Mouse (Mus musculus) ES-E14 (cell line): Measurements from ENCODE around the gene Zfyve21. TPM values are rescaled to one million over a fixed set of nuclear protein-coding genes. Genes with fewer than 3 reads are reported as not detected.

Experiments
- DNase-seq: peaks from one replicate; pipeline ENCODE4 v3.0.0-alpha.2; 2013; ENCODE audit warnings: low read depth, low spot score
- H3K27ac ChIP-seq: 2 replicates; pipeline ENCODE4 v1.5.1; 2012; ENCODE audit warnings: low read depth, mild to moderate bottlenecking, low read length, moderate library complexity, mixed read lengths; ENCODE audit not compliant: poor library complexity, insufficient read depth, severe bottlenecking
- H3K36me3 ChIP-seq: 2 replicates; pipeline ENCODE4 v1.6.1; 2012; ENCODE audit warnings: mild to moderate bottlenecking, low read length, moderate library complexity, mixed read lengths; ENCODE audit not compliant: control insufficient read depth, poor library complexity, insufficient read depth, severe bottlenecking
- H3K4me1 ChIP-seq, 2 experiments: fragments of 150-350 bp in 1 of 2; sonication (generic) in 1 of 2; 2 replicates each; pipeline ENCODE4 v1.6.1; 2012; ENCODE audit warnings: low read length in 2 of 2, mild to moderate bottlenecking in 1 of 2, mixed read lengths in 1 of 2; ENCODE audit not compliant: control insufficient read depth in 2 of 2, insufficient read depth in 2 of 2, poor library complexity in 1 of 2
- H3K4me3 ChIP-seq, 2 experiments: fragments of 150-350 bp in 1 of 2; sonication (generic) in 1 of 2; 2 replicates each; pipeline ENCODE4 v1.5.1; 2012; ENCODE audit warnings: low read length in 2 of 2, low read depth in 1 of 2, mild to moderate bottlenecking in 1 of 2, mixed read lengths in 1 of 2; ENCODE audit not compliant: insufficient read depth in 1 of 2, poor library complexity in 1 of 2, severe bottlenecking in 1 of 2
- H3K9ac ChIP-seq: 2 replicates; pipeline ENCODE4 v1.6.1; 2012; ENCODE audit warnings: low read depth, mild to moderate bottlenecking, low read length, mixed read lengths; ENCODE audit not compliant: poor library complexity, insufficient read depth, severe bottlenecking
- H3K9me3 ChIP-seq: fragments of 150-350 bp; sonication (generic); 2 replicates; pipeline ENCODE4 v1.6.1; 2012; ENCODE audit warnings: low read depth, mild to moderate bottlenecking, low read length; ENCODE audit not compliant: control insufficient read depth, insufficient read depth
- CHD2 ChIP-seq: IDR thresholded peaks from 2 replicates; pipeline ENCODE4 v1.6.1; 2014; ENCODE audit warnings: mild to moderate bottlenecking, low read depth, low read length, inconsistent platforms
- HCFC1 ChIP-seq: IDR thresholded peaks from 2 replicates; pipeline ENCODE4 v1.6.1; 2012; ENCODE audit warnings: low read length, inconsistent platforms, borderline replicate concordance; ENCODE audit not compliant: insufficient read depth
- MAFK ChIP-seq: IDR thresholded peaks from 2 replicates; pipeline ENCODE4 v1.6.1; 2014; ENCODE audit warnings: mild to moderate bottlenecking, low read depth, low read length, inconsistent platforms; ENCODE audit not compliant: insufficient read depth
- ZC3H11A ChIP-seq: IDR thresholded peaks from 2 replicates; pipeline ENCODE4 v1.6.1; 2012; ENCODE audit warnings: low read depth, mild to moderate bottlenecking, inconsistent platforms, low read length, borderline replicate concordance
- ZNF384 ChIP-seq: IDR thresholded peaks from 2 replicates; pipeline ENCODE4 v1.6.1; 2012; ENCODE audit warnings: low read depth, low read length, inconsistent platforms
- in situ Hi-C, 2 experiments: fragments of 600-800 bp; cut with MboI; formaldehyde crosslinking; loops; one replicate each; pipeline ENCODE4 v1.15.1; 2025; ENCODE audit warnings: low sequenced_read_pairs in 2 of 2, inconsistent platforms in 1 of 2; ENCODE audit not compliant: unreplicated experiment in 2 of 2
- total RNA-seq: library from RNA; depleted of rRNA; stranded (reverse); fragments of 300-350 nt; gene quantifications from 2 replicates; pipeline ENCODE4 v1.2.3, GENCODE M21; 2012

The Zfyve21 gene
- total RNA-seq, 1 experiment: 27.0 TPM

DNA sequence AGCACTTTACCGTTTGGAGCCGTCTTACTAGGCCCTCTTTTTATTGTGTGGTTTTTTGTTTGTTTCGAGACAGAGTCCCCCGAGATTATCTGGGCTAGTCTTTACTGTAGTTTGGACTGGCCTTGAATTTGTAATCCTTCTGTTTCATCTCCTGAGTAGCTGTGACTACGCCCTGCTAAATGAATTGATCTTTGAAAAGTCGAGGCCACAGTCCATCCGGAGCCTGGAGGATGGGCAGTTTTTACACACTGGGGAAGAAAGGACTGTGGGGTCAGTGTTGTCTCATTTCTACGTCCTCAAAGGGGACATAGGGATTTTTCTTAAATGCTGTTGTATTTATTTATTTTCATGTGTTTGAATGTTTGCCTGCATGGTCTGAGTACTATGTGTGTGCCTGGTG lies 4.0 kb downstream of the Zfyve21 start:
- Histone ChIP-seq H3K9me3 (no peaks in the 10 kb centered on the region), H3K4me3 (no peak overlapping the region), H3K36me3 (peaks cover 4% of the 10 kb centered on the region; the same call in 1 of the 2 replicates), H3K27ac (no peak overlapping the region), H3K4me1 (peaks cover 7 to 19% of the 10 kb centered on the region in 2 experiments; a peak in 3 of 4 replicates), H3K9ac (no peak overlapping the region)
- no peak for TF ChIP-seq ZC3H11A
- TF ChIP-seq MAFK: no peak
- TF ChIP-seq ZNF384: no peak
- TF ChIP-seq HCFC1: no peak
- no peak for TF ChIP-seq CHD2
- in situ Hi-C loops: no loop called here
- no peak for DNase-seq

DNA sequence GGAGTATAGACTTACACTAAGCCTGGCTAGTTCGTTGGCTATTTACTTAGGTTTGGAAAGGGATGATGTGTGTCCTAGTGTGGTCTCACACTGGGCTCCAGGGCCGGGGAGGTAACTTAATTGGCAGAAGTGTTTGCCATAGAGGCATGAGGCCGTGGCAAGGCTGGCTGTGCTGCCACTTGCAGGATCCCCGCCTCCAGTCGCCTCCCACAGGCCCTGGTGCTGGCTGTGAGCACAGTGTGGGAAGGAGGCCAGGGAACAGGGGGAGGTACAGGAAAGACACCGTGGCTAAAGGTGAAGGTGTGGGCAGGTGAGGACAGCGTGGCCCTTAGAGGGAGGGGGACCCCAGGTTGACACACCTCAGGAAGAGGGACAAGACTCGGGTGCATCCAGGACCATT lies 6.0 kb downstream of the Zfyve21 start:
- H3K4me3 ChIP-seq: no peak overlapping the region
- no peaks in the 10 kb centered on the region for H3K9me3 ChIP-seq
- H3K9ac ChIP-seq: no peak overlapping the region
- no peak for DNase-seq
- H3K27ac ChIP-seq: no peak overlapping the region
- TF ChIP-seq MAFK (no peak), HCFC1 (no peak), ZC3H11A (no peak), CHD2 (no peak), ZNF384 (no peak)
- peaks cover 16% of the 10 kb centered on the region for H3K36me3 ChIP-seq
- H3K4me1 ChIP-seq: peaks cover 5 to 18% of the 10 kb centered on the region in 2 experiments; a peak in 2 of 4 replicates
- in situ Hi-C loops: no loop called here

DNA sequence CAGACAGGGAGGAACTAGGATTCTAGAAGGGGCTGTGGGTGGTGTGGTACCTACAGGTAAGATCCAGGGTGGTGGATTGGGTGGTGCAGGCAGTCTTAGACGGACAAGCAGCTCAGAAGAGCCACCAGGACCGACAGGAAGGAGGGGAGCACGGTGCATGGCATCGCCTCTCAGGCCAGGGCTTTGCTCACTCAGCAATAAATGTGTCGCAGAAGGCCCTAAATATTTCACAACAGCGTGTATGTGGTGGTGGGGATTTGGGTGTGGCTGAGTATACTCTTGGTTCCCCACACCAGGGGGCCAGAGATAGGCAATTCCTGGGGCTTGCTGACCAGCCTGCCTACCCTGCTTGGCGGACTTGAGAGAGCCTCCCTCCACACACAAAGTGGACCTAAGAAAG lies 6.7 kb downstream of the Zfyve21 start:
- no peak overlapping the region for H3K27ac ChIP-seq
- peaks cover 2 to 13% of the 10 kb centered on the region in 2 experiments; a peak in 2 of 4 replicates for H3K4me1 ChIP-seq
- DNase-seq: no peak
- in situ Hi-C loops: no loop called here
- H3K4me3 ChIP-seq: no peak overlapping the region
- H3K9ac ChIP-seq: no peak overlapping the region
- H3K9me3 ChIP-seq: no peaks in the 10 kb centered on the region
- H3K36me3 ChIP-seq: peaks cover 23% of the 10 kb centered on the region
- TF ChIP-seq CHD2: no peak
- TF ChIP-seq ZNF384: no peak
- no peak for TF ChIP-seq HCFC1
- no peak for TF ChIP-seq ZC3H11A
- TF ChIP-seq MAFK: no peak

DNA sequence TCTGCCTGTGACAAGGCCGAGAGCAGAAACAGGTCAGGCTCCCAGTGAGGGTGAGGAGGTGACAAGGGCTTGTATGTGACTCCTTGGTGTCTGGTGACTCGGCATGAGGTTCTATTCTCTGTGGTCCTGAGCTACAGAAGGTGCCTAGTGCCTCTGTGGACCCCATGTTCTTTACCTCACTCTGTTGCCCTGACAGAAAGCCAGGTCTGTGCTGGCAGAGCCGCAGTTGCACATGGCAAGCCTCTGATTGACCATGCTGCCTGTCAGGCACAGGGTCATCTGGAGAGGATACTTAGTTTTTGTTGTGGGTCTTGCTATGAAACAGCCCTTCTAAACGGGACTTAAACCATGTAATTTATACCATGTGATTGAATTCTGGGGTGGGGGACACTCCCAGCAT lies 8.0 kb downstream of the Zfyve21 start:
- no peak overlapping the region for H3K4me3 ChIP-seq
- DNase-seq: no peak
- peaks cover 27% of the 10 kb centered on the region for H3K36me3 ChIP-seq
- H3K4me1 ChIP-seq: peaks cover 2 to 6% of the 10 kb centered on the region in 2 experiments; a peak in 1 of 4 replicates
- in situ Hi-C loops: no loop called here
- H3K9ac ChIP-seq: no peak overlapping the region
- H3K9me3 ChIP-seq: no peaks in the 10 kb centered on the region
- no peak overlapping the region for H3K27ac ChIP-seq
- TF ChIP-seq ZNF384 (no peak), ZC3H11A (no peak), HCFC1 (no peak), MAFK (no peak), CHD2 (no peak)

DNA sequence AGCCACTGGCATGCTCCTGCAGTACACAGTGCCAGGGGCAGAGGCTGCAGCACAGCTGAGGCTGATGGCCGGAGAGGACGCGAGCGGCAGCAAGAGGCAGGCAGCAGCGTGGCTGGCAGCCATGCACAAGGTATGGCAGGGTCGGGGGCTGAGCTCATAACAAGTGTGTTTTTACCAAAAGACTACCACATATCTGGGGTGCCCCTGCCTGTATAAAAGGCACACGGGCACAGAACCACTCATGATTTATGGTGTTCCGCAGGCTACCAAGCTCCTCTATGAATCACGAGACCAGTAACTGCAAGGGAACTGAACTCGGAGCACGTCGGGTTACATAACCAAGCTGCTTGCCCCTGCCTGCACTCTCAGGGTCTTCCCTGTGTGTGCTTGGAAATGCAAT lies 13.6 kb downstream of the Zfyve21 start:
- Histone ChIP-seq H3K4me1 (no peaks in the 10 kb centered on the region), H3K36me3 (peaks cover 41% of the 10 kb centered on the region), H3K27ac (no peak overlapping the region), H3K9ac (no peak overlapping the region), H3K9me3 (no peaks in the 10 kb centered on the region), H3K4me3 (no peak overlapping the region)
- in situ Hi-C loops: no loop called here
- DNase-seq: no peak
- no peak for TF ChIP-seq ZC3H11A
- TF ChIP-seq MAFK: no peak
- no peak for TF ChIP-seq ZNF384
- no peak for TF ChIP-seq HCFC1
